Mouse (Mus musculus): ENCODE data around the gene Tmem120b.

- TF ChIP-seq CTCF (IDR thresholded peaks at IDR 0.05) (no peak), EP300 (IDR thresholded peaks at IDR 0.05; ENCODE audit: insufficient read depth, low read depth, low read length) (no peak), POLR2A (IDR thresholded peaks at IDR 0.05; ENCODE audit: insufficient read depth, low read depth, low read length) (no peak)
Measured at GRCm38 (mm10) chr5:123129170-123129757, 61.0 kb downstream of the Tmem120b start.

Data from heart, adult 2 months (tissue).